Mouse (Mus musculus) inflammation-experienced regulatory T-cells, adult 6 months (primary cell): Measurements from ENCODE around the gene Hsph1. TPM values are rescaled to one million over a fixed set of nuclear protein-coding genes. Genes with fewer than 3 reads are reported as not detected.

Experiments used
- ATAC-seq: one replicate; pipeline ENCODE4 v1.8.0; 2017
- polyA plus RNA-seq, 3 experiments: library from polyadenylated mRNA; unstranded; fragments of 100-300 nt; shearing (Covaris generic); gene quantifications; one replicate each; pipeline ENCODE4 v1.2.1; 2017

Hsph1 gene
- polyA plus RNA-seq, 3 experiments from 2014 or later, result 15.8 to 35.5 (median 20.2) TPM

GRCm38 (mm10) chr5:149641277-149641892, 5.2 kb upstream of the Hsph1 start:
- ATAC-seq, result no peak

- ATAC-seq, result no peak
Observed at GRCm38 (mm10) chr5:149637306-149637705, 1.1 kb upstream of the Hsph1 start.

DNA sequence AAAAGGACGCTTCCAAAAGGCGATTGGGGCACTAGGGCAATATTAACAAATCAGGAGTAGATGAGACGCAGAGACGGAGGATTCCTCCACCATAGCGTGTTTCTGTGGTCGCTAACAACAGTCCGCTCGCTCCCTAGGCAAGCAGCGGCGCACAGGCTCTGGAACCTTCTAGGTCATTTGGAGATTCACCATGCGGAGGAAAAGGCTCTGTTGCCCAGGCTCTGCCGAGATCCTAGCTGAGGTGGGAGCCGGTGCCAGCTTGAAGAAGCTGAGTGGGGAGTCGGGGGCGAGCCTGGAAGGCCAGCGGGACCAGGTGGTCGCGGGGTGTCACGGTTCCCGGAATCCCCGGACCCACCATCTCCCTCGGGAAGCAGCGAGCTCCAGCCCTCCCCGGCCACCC, 620 bp downstream of the Hsph1 start:
- no peak for ATAC-seq

- no peak for ATAC-seq
Observed at GRCm38 (mm10) chr5:149634409-149635035, 1.7 kb downstream of the Hsph1 start.

DNA sequence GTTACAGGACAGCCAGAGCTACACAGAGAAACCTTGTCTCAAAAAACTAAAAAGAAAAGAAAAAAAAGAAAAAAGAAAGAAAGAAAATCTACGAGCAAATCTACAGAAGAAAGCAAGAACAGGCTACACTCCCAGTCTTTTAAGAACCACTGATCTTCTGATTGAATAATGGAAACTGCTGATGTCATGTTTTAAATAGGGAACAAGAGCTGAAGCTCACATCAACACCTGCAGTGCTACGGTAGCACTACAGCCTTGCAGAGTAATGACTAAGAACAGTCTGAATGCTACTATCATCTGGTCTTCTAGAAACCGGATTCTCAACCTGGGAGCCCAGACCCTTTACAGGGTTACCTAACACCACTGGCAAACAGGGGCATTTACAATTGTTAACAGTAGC, 10.6 kb downstream of the Hsph1 start:
- ATAC-seq, result no peak

DNA sequence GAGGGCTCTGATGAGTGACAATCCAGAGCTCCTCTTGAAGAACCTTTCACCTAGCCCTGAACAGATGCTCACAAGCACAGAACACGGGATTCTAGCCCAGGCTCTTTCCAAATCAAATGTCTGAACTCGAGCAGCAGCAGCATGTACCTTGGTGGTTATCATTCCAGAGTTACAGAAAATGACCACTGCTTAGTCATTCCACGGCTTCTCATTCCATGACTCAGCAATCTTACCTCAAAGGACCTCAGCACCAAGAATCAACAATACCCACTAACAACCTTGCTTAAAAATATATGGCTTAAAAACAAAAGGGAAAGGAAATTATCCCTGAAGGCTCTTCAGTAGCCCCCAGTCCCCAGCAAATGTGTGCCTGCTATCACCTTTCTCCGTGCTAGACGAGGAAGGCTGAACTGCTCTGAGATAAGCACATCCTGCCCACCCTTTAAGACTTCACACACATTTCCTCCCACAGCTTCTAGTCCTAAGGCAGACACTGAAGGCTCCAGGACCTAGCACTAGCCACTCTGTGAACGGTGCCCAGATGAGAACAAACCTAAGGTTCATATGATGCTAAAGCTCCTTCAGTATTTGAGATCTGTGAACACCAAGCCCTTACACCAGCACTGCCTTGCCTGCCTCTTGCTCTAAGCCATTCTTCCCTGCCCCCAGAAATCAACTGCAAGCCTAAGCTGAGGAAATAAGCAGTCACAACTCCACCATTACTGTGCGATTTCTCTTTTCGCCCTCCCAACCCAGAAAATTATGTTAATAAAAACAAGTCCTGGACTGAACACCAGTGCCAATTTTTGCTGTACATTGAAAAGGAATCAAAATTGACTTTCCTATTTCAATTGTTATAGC, 12.1 kb downstream of the Hsph1 start:
- no peak for ATAC-seq

- ATAC-seq, result no peak
Observed at GRCm38 (mm10) chr5:149622644-149623043, 13.5 kb downstream of the Hsph1 start.

GRCm38 (mm10) chr5:149622152-149622551, 14.0 kb downstream of the Hsph1 start:
- ATAC-seq, result no peak

DNA sequence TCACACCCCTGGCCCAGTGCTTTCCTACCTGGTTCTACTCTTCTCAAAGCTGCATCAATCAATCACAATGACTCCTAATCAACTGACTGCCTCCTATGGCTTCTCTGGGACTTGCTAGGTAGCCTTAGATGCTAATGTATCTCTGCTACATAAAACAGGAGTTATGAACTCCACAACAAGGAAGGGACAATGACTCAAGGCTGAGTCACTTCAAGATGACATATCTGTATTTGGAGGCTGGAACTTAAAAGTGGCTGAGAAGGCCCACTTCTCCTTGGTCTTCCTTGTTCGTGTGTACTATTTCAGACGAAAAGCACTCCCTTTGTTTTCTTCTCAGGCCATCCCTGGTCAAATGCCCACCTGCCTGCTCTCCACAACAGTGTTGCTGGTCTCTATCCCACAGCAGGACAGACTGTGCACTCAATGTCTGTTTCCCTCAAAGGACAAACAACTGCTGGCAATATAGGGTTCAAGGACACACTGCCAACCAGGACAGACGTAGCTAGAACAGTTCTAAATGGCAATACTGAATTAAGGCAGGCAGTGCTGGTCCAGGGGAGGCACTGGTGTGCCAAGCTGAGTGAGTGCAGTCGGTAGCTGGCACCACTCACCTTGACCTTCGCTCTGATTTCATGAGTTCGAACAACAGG, 18.3 kb downstream of the Hsph1 start:
- no peak for ATAC-seq

DNA sequence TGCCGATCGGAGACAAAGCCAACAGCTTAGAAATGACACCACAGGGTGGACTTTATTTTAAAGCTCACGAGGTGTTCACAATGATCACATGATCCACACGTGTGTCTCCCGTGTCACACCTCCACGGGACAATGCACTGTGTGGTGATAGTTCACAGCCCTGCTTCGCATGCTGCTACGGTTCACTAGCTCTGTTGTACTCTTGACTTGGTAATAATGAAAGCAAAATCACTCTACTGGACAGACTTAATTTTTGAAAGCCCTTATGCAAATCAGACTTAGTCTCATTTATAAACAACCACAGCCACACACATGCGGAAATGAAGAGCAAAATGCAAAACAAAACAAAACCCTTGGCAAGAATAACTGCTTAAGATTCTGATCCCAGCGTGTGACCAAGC, 19.4 kb downstream of the Hsph1 start:
- no peak for ATAC-seq

DNA sequence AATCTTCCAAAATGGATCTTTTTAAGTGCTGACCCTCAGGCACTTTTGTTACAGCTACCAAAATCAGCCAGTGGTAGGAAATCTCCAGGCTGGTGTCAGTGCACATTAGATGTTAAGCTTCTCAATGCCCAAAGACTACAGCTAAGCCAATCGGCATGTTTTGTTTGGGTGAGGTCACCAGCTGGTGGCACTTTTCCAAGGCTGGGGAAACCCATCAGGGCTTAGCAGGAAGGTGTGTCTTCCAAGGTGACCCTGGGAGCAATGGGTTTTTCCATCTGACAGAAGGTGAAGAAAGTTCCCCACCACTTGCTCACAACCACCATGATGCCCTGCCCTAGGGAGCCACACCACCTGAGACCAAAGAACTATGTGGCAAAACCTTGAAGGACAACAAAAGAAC, 20.0 kb downstream of the Hsph1 start:
- ATAC-seq, result no peak

GRCm38 (mm10) chr5:149612740-149613139, 23.4 kb downstream of the Hsph1 start:
- no peak for ATAC-seq

DNA sequence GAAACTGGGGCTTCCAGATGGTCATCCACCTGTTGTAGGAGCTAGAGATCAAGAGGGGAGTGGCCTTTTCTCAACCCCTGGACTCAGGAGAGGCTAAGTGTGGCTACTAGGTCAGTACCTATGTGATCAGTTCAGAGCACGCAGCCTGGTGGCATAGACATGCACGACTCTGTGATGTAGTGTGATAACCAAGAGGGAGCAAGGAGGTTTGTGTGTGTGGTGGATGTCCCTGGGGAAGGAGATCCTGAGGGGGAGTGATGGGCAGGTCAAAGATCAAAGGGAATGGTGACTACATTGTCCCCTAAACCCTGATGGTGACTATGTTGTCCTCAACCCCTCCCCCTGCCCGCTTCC, 24.0 kb downstream of the Hsph1 start:
- no peak for ATAC-seq

DNA sequence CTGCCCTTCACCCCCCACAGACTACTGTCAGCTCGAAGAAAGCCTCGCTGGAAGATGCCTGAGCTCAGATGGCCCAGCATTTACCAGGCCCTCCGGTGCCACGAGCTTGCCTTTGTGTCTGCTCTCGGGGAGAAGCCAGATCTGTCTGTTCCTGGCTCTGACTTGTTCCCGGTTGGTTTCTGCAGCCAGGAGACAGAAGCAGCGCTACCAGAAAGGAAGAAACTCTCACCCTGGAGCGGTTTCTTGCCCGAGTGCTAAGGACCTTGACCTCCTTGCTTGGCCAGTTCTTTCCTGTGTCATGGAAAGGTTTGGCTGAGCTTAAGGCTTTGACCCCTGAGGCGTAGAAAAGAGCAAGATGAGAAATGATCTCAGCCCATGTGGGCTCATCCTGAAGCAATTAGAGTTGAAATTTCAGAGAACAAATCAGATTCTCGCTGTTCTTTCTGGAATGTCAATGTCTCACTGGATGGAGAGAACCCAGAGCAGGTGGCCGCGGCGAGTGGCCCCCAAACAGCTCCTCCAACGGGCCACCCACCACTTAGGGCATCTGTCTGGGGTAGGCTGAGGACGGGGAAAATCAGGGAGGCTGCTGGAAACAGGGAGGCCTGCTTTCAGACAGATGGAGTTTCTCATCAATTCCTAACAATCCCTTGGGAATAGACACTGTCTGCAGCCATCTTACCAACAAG, 24.6 kb downstream of the Hsph1 start:
- no peak for ATAC-seq

DNA sequence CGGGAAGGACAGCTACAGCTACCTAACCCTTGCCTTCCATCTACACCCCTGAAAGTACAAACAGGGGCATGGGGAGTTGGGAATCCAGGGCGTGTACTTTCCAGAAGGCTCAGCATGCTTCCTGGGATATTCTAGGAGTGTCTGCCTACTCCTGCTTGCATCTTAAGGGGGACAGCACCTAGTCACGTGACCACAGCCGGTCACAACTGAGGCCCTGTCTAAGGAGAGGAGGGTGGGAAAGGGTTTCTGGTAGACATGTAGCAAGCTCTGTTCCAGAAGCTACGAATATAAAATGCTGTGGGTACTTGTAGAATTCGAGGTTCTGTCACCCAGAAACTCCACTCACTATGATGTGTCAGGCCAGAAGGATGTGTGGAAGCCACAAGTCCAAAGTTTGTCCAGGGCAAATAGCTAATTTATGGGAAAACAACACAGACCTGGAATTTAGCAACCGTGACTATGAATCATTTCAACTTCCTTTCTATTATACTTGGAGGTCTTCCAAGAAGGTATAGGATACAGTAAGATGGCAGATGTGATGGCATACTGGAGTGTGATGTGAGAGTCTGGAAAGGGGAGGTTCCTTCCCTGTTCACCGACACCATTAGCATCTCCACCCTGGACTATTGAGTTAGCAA, 29.0 kb downstream of the Hsph1 start:
- no peak for ATAC-seq

DNA sequence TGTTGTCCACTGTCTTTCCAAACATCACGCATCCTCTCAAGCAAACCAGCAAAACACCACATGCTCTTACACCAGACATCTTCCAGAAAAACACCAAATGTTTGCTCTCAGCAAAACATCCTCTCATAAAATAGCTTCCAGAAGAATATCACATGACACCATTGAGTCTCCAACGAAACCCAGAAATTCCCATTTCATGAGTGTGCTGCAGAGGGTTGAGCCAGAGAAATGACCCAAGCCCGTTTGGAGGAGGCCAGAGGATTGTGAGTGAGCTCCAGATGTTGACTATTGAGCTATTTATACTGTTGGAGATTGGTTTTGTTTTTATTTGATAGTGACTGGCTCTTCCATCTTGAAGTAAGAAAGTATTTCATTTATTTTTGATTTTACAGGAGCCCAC, 32.9 kb downstream of the Hsph1 start:
- ATAC-seq, result no peak

DNA sequence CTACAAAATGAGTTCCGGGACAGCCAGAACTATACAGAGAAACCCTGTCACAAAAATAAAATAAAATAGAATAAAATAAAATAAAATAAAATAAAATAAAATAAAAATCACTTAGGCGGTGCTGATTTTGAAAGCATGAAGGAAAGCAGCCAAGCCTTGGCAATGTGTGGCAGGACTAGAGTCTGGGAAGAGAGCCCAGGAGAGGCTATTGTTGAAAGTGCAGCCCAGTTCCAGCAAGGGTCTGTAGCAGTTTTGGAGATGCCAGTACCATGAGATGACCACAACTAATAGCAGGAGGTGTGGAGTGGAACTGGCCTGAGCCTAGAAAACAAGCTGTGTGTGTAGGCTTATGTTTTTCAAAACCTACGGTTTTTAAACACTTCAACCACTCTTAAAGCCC, 34.2 kb downstream of the Hsph1 start:
- ATAC-seq, result no peak

DNA sequence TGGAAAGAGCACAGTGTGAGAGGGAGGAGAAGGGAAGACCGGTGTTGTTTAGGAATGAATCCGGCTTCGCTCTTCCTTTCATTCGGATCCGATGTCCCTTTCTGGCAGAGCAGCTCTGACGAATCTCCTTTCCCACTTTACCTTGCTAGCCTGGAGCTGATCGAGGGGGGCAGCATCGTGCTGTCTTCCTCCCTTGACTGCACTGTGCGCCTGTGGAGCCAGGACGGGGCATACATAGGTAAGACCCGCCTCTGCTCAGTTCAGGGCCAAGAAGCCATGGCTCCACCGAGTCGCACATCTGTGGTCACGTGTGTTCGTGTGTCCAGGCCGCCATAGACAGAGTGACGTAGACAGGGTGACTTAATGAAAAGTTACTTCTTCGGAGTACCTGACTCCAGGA, 38.8 kb downstream of the Hsph1 start:
- no peak for ATAC-seq

DNA sequence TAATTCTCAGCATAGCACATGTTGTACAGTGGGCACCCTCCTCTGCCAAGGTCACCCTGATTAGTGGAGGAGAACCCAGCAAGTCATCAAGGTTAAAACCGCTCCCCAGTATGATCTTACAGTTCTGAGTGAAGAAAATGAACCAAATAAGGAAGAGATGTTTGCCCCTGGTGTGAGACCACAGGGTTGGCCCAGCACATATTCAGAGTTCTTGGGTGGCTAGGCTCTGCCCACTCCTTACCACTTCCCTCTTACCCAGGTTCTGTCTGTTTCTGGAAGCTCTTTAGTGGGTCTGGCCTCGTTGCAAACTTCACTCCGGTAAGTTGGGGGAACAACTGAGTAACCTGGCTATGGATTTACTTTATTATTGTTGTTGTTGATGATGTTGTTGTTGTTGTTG, 42.0 kb downstream of the Hsph1 start:
- no peak for ATAC-seq

DNA sequence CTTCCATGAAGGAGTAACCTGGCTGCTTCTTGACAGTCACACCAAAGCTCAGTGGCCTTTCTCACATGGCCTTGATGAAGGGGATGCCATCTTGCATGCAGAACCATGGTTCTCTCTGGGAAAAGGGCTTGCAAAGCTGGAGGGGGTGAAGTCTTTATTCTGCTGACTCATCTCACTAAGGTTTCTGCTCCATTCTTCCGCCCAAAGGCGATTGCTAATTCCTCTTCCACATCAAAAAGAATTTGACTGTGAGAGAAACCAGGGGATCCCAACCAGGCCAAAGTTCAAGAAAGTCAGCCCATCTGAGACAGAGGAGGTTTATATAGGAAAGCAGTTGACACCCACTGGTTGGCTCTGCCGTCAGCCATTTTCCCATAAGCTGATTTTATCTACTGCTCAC, 46.2 kb downstream of the Hsph1 start:
- no peak for ATAC-seq

DNA sequence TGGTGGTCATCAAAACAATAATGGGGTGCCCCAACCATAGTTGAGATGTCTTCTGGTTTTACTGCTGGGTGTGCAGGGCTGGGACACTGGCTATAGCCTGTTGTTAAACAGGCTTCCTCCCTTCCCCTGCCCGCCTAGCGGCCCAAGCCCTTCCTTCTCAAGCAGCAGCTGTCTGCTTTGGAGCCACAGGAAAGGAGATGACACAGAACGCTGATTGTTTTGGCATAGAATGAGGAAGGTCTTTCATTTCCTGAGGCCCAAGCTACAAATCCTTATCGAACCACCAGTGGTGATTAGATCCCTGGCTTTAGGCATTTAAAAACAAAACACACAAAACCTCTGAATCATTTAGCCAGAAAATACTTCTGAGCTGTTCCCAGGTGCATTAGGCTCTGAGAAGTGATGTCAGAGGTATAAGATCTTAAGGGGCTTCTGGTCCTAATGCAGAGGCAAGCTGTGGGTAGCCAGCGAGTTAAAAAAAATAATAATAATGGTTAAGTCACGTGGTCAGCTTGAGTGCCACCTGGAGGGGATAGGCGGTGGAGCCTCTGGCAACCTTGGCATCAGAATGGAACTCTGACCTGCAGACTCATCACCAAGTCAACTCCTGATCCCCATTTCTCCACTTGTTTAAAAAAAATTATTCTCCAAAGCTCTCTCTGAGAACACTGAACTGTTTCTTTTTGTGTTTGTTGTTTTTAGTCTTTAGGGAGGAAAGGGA, 47.2 kb downstream of the Hsph1 start:
- no peak for ATAC-seq
